Mouse (Mus musculus): ENCODE measurements at regions not wholly inside any gene's neighbourhood (a gene's known extent, or its start where the extent isn't known, plus 50 kb on each side); places are given as distances from the start of the nearest gene placed in this dataset.
A peak's percentile ranks its signal among the peaks of the same experiment; 100 is the strongest.

- DNase-seq (ENCODE audit: low spot score): no peak
These were observed 277.4 kb downstream of the Gpat3 start for GRCm38 (mm10) chr5:101122914-101123313.

- DNase-seq (ENCODE audit: low spot score): no peak
These were observed 275.1 kb downstream of the Gpat3 start for GRCm38 (mm10) chr5:101120509-101121201.

GRCm38 (mm10) chr5:101112151-101112769 lies 266.7 kb downstream of the Gpat3 start:
- DNase-seq (ENCODE audit: low spot score): no peak

GRCm38 (mm10) chr5:101111619-101112018 lies 266.1 kb downstream of the Gpat3 start:
- no peak for DNase-seq (ENCODE audit: low spot score)

GRCm38 (mm10) chr5:101100975-101101699 lies 255.6 kb downstream of the Gpat3 start:
- no peak for DNase-seq (ENCODE audit: low spot score)

GRCm38 (mm10) chr5:101091027-101091598 lies 245.6 kb downstream of the Gpat3 start:
- DNase-seq (ENCODE audit: low spot score): no peak

- DNase-seq (ENCODE audit: low spot score): no peak
These were observed 245.0 kb downstream of the Gpat3 start for GRCm38 (mm10) chr5:101090415-101091026.

GRCm38 (mm10) chr5:101085199-101085598 lies 239.7 kb downstream of the Gpat3 start:
- no peak for DNase-seq (ENCODE audit: low spot score)

- no peak for DNase-seq (ENCODE audit: low spot score)
These were observed 237.1 kb downstream of the Gpat3 start for GRCm38 (mm10) chr5:101082611-101083010.

GRCm38 (mm10) chr5:101064308-101064707 lies 218.8 kb downstream of the Gpat3 start:
- no peak for DNase-seq (ENCODE audit: low spot score)

- DNase-seq (ENCODE audit: low spot score): no peak
These were observed 217.7 kb downstream of the Gpat3 start for GRCm38 (mm10) chr5:101063254-101063653.

GRCm38 (mm10) chr5:101051591-101051990 lies 206.1 kb downstream of the Gpat3 start:
- no peak for DNase-seq (ENCODE audit: low spot score)

GRCm38 (mm10) chr5:101040488-101040887 lies 195.0 kb downstream of the Gpat3 start:
- no peak for DNase-seq (ENCODE audit: low spot score)

GRCm38 (mm10) chr5:101032968-101033367 lies 187.5 kb downstream of the Gpat3 start:
- DNase-seq (ENCODE audit: low spot score): no peak

- no peak for DNase-seq (ENCODE audit: low spot score)
These were observed 186.8 kb downstream of the Gpat3 start for GRCm38 (mm10) chr5:101032147-101032900.

GRCm38 (mm10) chr5:101024796-101025195 lies 179.3 kb downstream of the Gpat3 start:
- no peak for DNase-seq (ENCODE audit: low spot score)

- no peak for DNase-seq (ENCODE audit: low spot score)
These were observed 178.3 kb downstream of the Gpat3 start for GRCm38 (mm10) chr5:101023784-101024183.

- DNase-seq (ENCODE audit: low spot score): peak; percentile 53
These were observed 175.3 kb downstream of the Gpat3 start for GRCm38 (mm10) chr5:101020784-101021183.

- DNase-seq (ENCODE audit: low spot score): no peak
These were observed 168.3 kb downstream of the Gpat3 start for GRCm38 (mm10) chr5:101013844-101014243.

- no peak for DNase-seq (ENCODE audit: low spot score)
These were observed 159.7 kb downstream of the Gpat3 start for GRCm38 (mm10) chr5:101005216-101005615.

GRCm38 (mm10) chr5:101000436-101000835 lies 154.9 kb downstream of the Gpat3 start:
- no peak for DNase-seq (ENCODE audit: low spot score)

GRCm38 (mm10) chr5:100992365-100992764 lies 146.9 kb downstream of the Gpat3 start:
- no peak for DNase-seq (ENCODE audit: low spot score)

All from ovary, postnatal 36 days (tissue).